Mouse (Mus musculus) lung, postnatal 0 days (tissue): ENCODE data around the gene Spint3.

Experiments
- CTCF ChIP-seq: IDR thresholded peaks from 2 replicates; pipeline ENCODE4 v1.5.1; 2016; ENCODE audit warnings: antibody characterized with exemption, mild to moderate bottlenecking
- EP300 ChIP-seq: IDR thresholded peaks from 2 replicates; pipeline ENCODE4 v1.6.1; 2016; ENCODE audit warnings: antibody characterized with exemption, mild to moderate bottlenecking, control low read depth

GRCm38 (mm10) chr2:164550895-164551269, 22.4 kb downstream of the Spint3 start:
- TF ChIP-seq CTCF, result no peak
- TF ChIP-seq EP300, result no peak
